Mouse (Mus musculus) G1E (cell line): Measurements from ENCODE around the gene Pygo1. TPM values are rescaled to one million over a fixed set of nuclear protein-coding genes. Genes with fewer than 3 reads are reported as not detected.
A peak's percentile ranks its signal among the peaks of the same experiment; 100 is the strongest.

Experiments
- ATAC-seq: 2 replicates; pipeline ENCODE4 v1.8.0; 2016; ENCODE audit warnings: mild to moderate bottlenecking; ENCODE audit not compliant: insufficient number of reproducible peaks, poor library complexity, low FRiP score, severe bottlenecking; ENCODE audit errors: extremely low read depth
- DNase-seq: peaks from one replicate; pipeline ENCODE4 v3.0.0; 2012; ENCODE audit warnings: low spot score
- H3K27me3 ChIP-seq: 2 replicates; pipeline ENCODE4 v1.6.1; 2012; ENCODE audit warnings: mild to moderate bottlenecking, low read length, inconsistent platforms; ENCODE audit not compliant: insufficient read depth
- H3K36me3 ChIP-seq: replicated peaks from 2 replicates; pipeline ENCODE3; 2012; ENCODE audit warnings: mild to moderate bottlenecking, inconsistent platforms
- H3K4me1 ChIP-seq: 2 replicates; pipeline ENCODE4 v1.6.1; 2012; ENCODE audit warnings: low read depth, low read length, inconsistent platforms, mixed read lengths; ENCODE audit not compliant: insufficient read depth
- H3K4me3 ChIP-seq: 2 replicates; pipeline ENCODE4 v1.5.1; 2012; ENCODE audit warnings: low read depth, mild to moderate bottlenecking, inconsistent platforms, low read length, moderate library complexity, mixed read lengths
- H3K9me3 ChIP-seq: replicated peaks from 2 replicates; pipeline ENCODE4 v1.6.1; 2012; ENCODE audit warnings: inconsistent platforms
- CTCF ChIP-seq: IDR thresholded peaks from 2 replicates; pipeline ENCODE4 v1.5.1; 2012; ENCODE audit warnings: low read depth, low read length, inconsistent platforms, mixed read lengths
- GATA1 ChIP-seq: IDR thresholded peaks from 2 replicates; pipeline ENCODE4 v1.6.1; 2012; ENCODE audit warnings: borderline replicate concordance, low read length, inconsistent platforms, mixed read lengths
- GATA2 ChIP-seq: IDR thresholded peaks from 2 replicates; pipeline ENCODE4 v1.6.1; 2012; ENCODE audit warnings: low read depth, low read length, inconsistent platforms, borderline replicate concordance
- POLR2AphosphoS5 ChIP-seq: IDR thresholded peaks from 2 replicates; pipeline ENCODE4 v1.6.1; 2012; ENCODE audit warnings: low read depth, low read length, inconsistent platforms; ENCODE audit not compliant: insufficient replicate concordance
- TAL1 ChIP-seq: conservative IDR thresholded peaks from 2 replicates; pipeline ENCODE4 v1.6.1; 2012; ENCODE audit warnings: low read depth, low read length, inconsistent platforms, mixed read lengths
- polyA plus RNA-seq: library from polyadenylated mRNA; stranded (reverse); fragments of >175 nt; gene quantifications from 2 replicates; pipeline ENCODE4 v1.2.3, GENCODE M21; 2012
- total RNA-seq, 2 experiments: library from RNA; stranded (forward) in 1 of 2; stranded (reverse) in 1 of 2; fragments of 200-1000 nt in 1 of 2; fragments of >200 nt in 1 of 2; fragmentation: Nextera tagmentation in 1 of 2; gene quantifications; 2 replicates each; pipeline ENCODE4 v1.2.3; 2014 to 2017

Gene Pygo1
- total and polyA plus RNA-seq, 3 experiments: 0.16 TPM; not detected in 2

DNA sequence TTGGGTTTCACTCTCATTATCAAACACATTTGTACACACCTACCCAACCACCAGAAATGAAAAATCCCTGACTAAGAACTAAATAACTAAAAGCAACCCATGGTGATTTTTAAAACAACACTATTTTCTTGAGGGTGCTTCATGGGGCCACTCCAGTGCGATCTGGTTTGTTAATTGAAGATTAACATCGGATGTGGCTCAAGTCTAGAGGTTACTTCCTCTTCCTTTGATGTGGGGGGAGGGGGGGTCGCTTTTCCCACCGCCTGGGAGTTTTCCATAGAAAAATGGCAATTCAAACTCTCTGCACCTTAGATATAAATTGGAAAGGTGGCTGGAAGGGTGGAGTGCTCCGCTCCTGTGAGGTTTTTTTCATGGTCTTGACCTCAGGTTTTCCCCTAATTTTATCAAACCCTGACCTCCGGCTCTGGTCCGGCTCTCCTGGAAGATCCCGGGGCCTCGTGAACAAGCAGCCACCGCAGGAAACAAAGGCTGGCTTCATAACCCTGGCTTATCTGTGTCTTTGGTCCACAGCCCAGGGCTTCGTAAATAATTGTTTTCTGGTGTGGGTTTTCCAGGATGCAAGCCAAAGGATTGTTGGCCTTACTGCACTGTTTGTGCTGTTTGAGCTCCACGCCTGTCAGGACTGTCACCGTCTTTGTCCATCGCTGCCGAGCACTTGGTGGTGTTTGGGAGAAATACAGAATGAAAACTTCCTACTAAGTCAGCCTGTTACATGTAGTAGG, 44.2 kb upstream of the Pygo1 start:
- TF ChIP-seq TAL1 (no peak), POLR2AphosphoS5 (no peak), GATA1 (no peak), CTCF (no peak), GATA2 (no peak)
- DNase-seq (no peak), ATAC-seq (no peak)
- H3K36me3 ChIP-seq: no peaks in the 10 kb centered on the region
- no peaks in the 10 kb centered on the region for H3K4me1 ChIP-seq
- no peaks in the 10 kb centered on the region for H3K9me3 ChIP-seq
- peaks cover 12% of the 10 kb centered on the region for H3K27me3 ChIP-seq
- H3K4me3 ChIP-seq: no peak overlapping the region

DNA sequence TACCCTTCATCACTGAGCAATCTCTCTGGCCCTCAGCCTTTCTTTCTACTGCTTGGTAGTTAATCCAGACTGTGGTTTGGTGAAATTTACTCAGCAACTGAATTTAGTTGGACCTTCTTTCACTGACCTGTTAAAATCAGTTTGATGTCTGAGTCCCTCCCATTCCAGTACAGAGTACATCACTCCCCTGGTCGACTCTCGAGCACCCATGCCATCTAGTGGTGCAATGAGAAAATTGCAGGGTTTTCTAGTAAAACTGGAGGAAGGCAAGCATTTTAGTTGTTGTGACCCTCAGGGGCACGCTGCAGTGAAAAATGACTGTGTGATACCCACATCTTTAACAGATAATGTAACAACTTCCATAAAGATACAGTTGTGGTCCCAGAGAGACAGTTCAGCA, 41.5 kb upstream of the Pygo1 start:
- Histone ChIP-seq H3K9me3 (no peaks in the 10 kb centered on the region), H3K36me3 (no peaks in the 10 kb centered on the region), H3K27me3 (peaks cover 8% of the 10 kb centered on the region), H3K4me1 (no peaks in the 10 kb centered on the region), H3K4me3 (no peak overlapping the region)
- no peak for ATAC-seq
- TF ChIP-seq GATA2: no peak
- TF ChIP-seq CTCF: peak; percentile 74
- no peak for TF ChIP-seq GATA1
- no peak for TF ChIP-seq POLR2AphosphoS5
- DNase-seq: peak; percentile 43

DNA sequence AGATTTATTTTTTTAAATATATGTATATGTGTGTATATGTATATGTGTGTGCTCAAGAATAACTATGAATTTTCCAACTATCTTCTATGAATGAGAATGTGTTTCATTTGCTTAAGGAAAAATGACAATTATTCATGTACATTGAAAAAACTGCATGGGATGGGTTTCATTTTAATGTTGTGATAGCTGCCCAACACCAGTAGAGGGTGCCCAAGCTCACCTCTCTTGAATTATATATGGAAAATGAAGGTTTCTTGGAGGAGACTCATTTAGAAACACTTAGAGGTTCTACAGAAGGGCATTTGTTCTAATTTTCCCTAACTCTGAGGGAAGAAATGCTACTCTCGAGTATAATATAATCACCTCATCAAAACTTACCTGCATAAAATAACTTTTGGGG, 35.7 kb upstream of the Pygo1 start:
- no peak overlapping the region for H3K4me3 ChIP-seq
- no peak for DNase-seq
- ATAC-seq: no peak
- H3K36me3 ChIP-seq: no peaks in the 10 kb centered on the region
- H3K9me3 ChIP-seq: no peaks in the 10 kb centered on the region
- H3K4me1 ChIP-seq: no peaks in the 10 kb centered on the region
- TF ChIP-seq GATA1 (no peak), GATA2 (no peak), POLR2AphosphoS5 (no peak), CTCF (no peak), TAL1 (no peak)
- peaks cover 7% of the 10 kb centered on the region; the same call in 1 of the 2 replicates for H3K27me3 ChIP-seq

DNA sequence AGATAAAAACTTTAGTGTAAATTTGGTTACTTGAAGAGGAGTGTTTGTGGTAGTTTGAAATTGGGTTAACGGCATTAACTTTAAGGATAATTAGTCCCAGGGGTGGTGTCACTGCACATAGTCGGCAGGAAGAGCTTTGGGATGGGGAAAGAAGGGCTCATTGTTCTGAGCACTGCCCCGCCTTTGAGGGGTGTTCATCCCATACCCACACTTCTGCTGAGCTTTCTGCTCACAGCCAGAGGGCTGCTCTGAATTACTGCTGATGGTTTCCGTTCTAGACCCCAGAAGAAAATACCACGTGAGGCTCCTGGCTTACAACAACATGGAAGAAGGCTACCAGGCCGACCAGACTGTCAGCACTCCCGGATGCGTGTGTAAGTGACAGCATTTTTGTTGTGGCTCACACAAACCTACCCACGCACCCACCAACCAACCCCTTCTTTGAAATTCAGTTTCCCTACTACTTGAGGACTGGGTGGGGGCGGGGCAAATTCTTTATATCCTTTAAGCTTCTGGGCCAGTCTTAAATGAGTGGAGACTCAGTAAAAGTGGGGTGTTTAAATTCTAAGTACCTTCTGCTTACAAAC, 34.9 kb upstream of the Pygo1 start:
- Histone ChIP-seq H3K4me1 (no peaks in the 10 kb centered on the region), H3K36me3 (no peaks in the 10 kb centered on the region), H3K4me3 (no peak overlapping the region), H3K27me3 (peaks cover 7% of the 10 kb centered on the region; the same call in 1 of the 2 replicates), H3K9me3 (no peaks in the 10 kb centered on the region)
- DNase-seq (no peak), ATAC-seq (no peak)
- no peak for TF ChIP-seq TAL1
- no peak for TF ChIP-seq POLR2AphosphoS5
- TF ChIP-seq GATA1: no peak
- TF ChIP-seq GATA2: no peak
- no peak for TF ChIP-seq CTCF

DNA sequence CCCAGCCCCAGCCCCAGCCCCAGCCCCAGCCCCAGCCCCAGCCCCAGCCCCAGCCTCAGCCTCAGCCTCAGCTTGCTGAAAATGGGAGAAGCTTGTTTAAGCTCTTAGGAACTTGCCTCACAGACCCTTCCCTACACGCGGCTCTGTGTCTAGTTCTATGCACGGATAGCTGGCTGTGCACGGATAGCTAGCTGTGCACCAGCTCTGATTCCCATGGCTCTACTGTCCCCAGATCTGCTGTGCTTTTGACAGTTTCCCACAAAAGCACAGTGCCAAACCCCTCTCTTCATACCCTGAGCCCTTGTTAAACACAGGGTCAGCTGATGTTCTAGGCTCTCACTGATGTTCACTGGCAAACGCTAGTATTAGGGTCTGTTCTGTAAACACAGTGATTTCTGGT, 32.7 kb upstream of the Pygo1 start:
- Histone ChIP-seq H3K27me3 (peaks cover 7% of the 10 kb centered on the region; the same call in 1 of the 2 replicates), H3K4me1 (no peaks in the 10 kb centered on the region), H3K36me3 (no peaks in the 10 kb centered on the region), H3K9me3 (no peaks in the 10 kb centered on the region), H3K4me3 (no peak overlapping the region)
- no peak for TF ChIP-seq TAL1
- TF ChIP-seq POLR2AphosphoS5: no peak
- no peak for ATAC-seq
- no peak for DNase-seq

DNA sequence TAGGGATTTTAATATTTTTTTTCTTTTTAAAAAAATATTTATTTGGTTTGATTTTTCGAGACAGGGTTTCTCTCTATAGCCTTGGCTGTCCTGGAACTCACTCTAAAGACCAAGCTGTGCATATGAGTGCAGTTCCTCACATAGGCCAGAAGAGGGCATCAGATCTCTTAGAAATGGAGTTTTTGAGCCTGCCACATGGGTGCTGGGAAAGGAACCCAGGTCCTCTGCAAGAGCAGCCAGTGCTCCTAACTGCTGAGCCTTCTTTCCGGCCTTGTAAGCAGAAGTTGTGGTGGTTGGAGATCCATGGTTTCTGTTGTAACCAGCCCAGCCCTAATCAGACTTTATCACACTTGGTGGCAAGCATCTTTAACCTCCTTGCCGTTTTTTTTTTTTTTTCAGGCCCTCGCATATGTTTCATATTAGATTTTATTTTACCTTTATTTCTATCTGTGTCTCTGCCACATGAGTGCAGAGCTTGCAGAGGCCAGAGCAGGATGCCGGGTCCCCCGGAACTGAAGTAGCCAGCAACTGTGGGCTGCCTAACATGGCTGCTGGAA, 30.6 kb upstream of the Pygo1 start:
- Histone ChIP-seq H3K9me3 (no peaks in the 10 kb centered on the region), H3K36me3 (no peaks in the 10 kb centered on the region)
- ATAC-seq: no peak

More for the DNA sequence above, 30.6 kb upstream of the Pygo1 start:
- no peak for TF ChIP-seq GATA2
- TF ChIP-seq CTCF: no peak
- TF ChIP-seq POLR2AphosphoS5: no peak
- TF ChIP-seq GATA1: no peak
- TF ChIP-seq TAL1: no peak
- DNase-seq: no peak
- Histone ChIP-seq H3K4me3 (no peak overlapping the region), H3K27me3 (peaks cover 7% of the 10 kb centered on the region; the same call in 1 of the 2 replicates), H3K4me1 (no peaks in the 10 kb centered on the region)
